Mouse (Mus musculus) gastrocnemius, adult 2 months (tissue): ENCODE measurements around the gene Gorab. TPM values are rescaled to one million over a fixed set of nuclear protein-coding genes. Genes with fewer than 3 reads are reported as not detected.

Source experiments
- DNase-seq: peaks from one replicate; pipeline ENCODE4 v3.0.0; 2022
- H3K27ac ChIP-seq: fragments of 200-600 bp; 2 replicates; pipeline ENCODE4 v1.8.1; 2022; ENCODE audit warnings: mild to moderate bottlenecking
- H3K4me3 ChIP-seq: fragments of 200-600 bp; 2 replicates; pipeline ENCODE4 v1.8.1; 2022; ENCODE audit warnings: mild to moderate bottlenecking, moderate library complexity
- CTCF ChIP-seq: fragments of 200-600 bp; IDR thresholded peaks from 2 replicates; pipeline ENCODE4 v1.8.1; 2022; ENCODE audit warnings: antibody characterized with exemption, mild to moderate bottlenecking, moderate library complexity
- intact Hi-C: fragments of 180-260 bp; cut with DNase I; formaldehyde crosslinking; loops from one replicate; pipeline ENCODE4 v1.15.1; 2025
- total RNA-seq, 2 experiments: library from RNA; stranded (reverse); gene quantifications; 2 replicates each; pipeline ENCODE4 v1.2.3; 2021

The Gorab gene
- total RNA-seq, 2 experiments from 2014 or later, result 1.2 to 3.2 TPM

- no peak overlapping the region for H3K4me3 ChIP-seq
- no peak for DNase-seq
- peak overlapping the region; percentile 40 for H3K27ac ChIP-seq
- intact Hi-C loops, result no loop called here
- TF ChIP-seq CTCF, result no peak
These were observed 22.9 kb downstream of the Gorab start for GRCm38 (mm10) chr1:163380591-163380990.

DNA sequence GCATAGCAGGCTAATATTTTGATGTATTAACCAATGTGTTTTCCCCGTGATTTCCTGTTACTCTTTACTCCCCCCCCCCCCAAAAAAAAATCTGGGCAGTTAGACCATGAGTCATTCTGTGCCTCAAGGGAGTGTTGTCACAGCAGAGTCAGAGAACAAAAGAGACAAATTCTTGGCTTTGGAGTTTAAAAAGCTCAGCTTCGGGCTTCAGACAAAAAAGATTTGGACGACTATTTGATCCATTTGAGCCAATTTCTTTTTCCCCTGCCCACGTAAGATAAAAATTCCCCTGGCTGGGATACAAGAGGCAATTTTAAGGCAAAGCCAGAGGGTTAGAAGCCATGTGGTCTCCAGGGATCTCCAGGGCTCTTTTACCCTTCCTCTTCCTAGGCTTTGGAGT is 23.4 kb downstream of the Gorab start:
- intact Hi-C loops, result no loop called here
- H3K27ac ChIP-seq, result peak overlapping the region; percentile 40
- no peak for DNase-seq
- H3K4me3 ChIP-seq, result no peak overlapping the region
- TF ChIP-seq CTCF, result no peak

- no peak overlapping the region for H3K27ac ChIP-seq
- DNase-seq, result no peak
- TF ChIP-seq CTCF, result no peak
- intact Hi-C loops, result no loop called here
- H3K4me3 ChIP-seq, result no peak overlapping the region
These were observed 25.5 kb downstream of the Gorab start for GRCm38 (mm10) chr1:163377924-163378323.

GRCm38 (mm10) chr1:163376818-163377581 is 26.5 kb downstream of the Gorab start:
- Histone ChIP-seq H3K27ac (no peak overlapping the region), H3K4me3 (no peak overlapping the region)
- no peak for DNase-seq
- TF ChIP-seq CTCF, result no peak
- intact Hi-C loops, result no loop called here

DNA sequence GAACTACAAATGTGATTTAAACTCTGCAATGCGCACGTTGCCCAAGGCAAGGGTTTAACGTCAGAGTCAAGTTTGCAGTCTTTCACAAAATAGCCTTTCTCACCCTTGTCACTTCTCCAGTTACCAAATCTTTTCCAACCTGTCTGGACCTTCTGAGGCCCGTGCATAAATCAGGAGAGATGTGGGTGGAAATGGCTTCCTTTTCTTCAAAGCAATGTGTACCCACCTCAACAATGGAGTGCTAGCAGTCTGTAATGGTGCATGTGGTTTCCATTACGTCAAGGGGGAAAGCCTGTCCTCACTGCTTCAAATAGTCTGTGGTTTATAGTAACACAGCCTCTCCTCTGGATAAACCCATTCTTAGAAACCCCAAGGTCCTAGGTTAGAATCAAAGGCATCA is 29.0 kb downstream of the Gorab start:
- DNase-seq, result no peak
- intact Hi-C loops, result no loop called here
- Histone ChIP-seq H3K27ac (no peak overlapping the region), H3K4me3 (no peak overlapping the region)
- TF ChIP-seq CTCF, result no peak

DNA sequence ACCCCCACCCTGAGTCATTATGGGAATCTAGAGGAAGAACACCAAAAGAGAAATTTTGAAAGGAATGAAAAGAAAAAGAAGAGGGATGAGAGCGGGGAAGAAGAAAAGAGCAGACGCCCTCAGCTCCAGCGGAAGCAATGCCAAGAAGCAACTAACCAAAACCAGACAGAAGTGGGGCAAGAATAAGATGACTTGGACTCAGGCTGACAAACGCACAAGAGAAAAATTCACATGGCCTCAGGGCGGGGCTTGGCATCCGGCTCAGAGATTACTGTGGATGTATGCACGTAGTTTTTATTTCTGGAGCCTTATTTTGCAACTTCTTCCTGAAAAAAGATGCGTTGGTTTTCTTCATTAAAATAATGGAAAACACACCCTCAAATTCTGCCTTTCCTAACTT is 41.3 kb downstream of the Gorab start:
- intact Hi-C loops, result no loop called here
- Histone ChIP-seq H3K27ac (peak overlapping the region; percentile 64), H3K4me3 (peak overlapping the region; percentile 21; the same call in 1 of the 2 replicates)
- TF ChIP-seq CTCF, result no peak
- DNase-seq, result peak; percentile 54

GRCm38 (mm10) chr1:163361376-163361775 is 42.1 kb downstream of the Gorab start:
- no peak for DNase-seq
- intact Hi-C loops, result no loop called here
- no peak for TF ChIP-seq CTCF
- Histone ChIP-seq H3K27ac (0 out of 2 replicates have a peak overlapping the region, but pooled peaks have one; percentile 16), H3K4me3 (no peak overlapping the region)

GRCm38 (mm10) chr1:163360796-163361195 is 42.7 kb downstream of the Gorab start:
- intact Hi-C loops, result no loop called here
- DNase-seq, result no peak
- Histone ChIP-seq H3K27ac (no peak overlapping the region), H3K4me3 (no peak overlapping the region)
- no peak for TF ChIP-seq CTCF

DNA sequence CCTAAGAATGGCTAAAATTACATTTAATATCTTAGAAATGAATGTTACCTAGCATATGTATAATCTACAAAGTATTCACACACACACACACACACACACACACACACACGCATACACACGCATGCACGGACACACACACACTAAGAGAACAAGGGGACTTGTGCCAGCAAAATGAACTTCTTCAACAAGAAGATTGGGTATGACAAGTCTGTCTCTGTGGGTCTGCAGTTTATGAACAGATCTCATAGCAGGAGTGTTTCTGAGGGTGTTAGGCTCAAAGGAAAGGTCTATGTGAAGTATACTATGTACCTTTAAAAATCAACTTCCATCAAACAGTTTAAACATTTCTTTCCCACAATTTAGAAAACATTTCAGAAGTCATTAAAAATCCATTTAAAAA is 43.9 kb downstream of the Gorab start:
- H3K27ac ChIP-seq, result no peak overlapping the region
- intact Hi-C loops, result no loop called here

DNA sequence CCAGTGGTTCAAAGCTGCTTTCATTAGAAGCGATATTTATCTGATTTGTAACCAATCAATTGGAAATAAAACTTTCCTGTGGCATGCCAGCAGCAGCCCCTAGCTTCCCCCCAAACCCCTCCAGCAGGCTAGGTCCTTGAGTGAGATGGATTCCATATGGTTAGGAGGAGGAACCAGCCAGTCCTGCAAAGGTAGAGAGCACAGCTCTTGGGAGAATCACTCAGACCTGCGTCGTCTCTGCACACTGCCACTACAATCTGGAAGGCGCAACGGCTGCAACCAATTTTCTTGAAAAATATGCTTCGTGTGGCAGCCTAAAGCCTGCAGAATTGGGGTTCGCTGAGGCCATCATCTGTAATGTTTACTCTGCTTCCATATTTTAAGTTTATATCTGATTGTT is 45.3 kb downstream of the Gorab start:
- intact Hi-C loops, result no loop called here
- Histone ChIP-seq H3K4me3 (no peak overlapping the region), H3K27ac (no peak overlapping the region)
- no peak for DNase-seq
- no peak for TF ChIP-seq CTCF

More for the DNA sequence above, 43.9 kb downstream of the Gorab start:
- H3K4me3 ChIP-seq, result no peak overlapping the region
- TF ChIP-seq CTCF, result no peak
- DNase-seq, result no peak

DNA sequence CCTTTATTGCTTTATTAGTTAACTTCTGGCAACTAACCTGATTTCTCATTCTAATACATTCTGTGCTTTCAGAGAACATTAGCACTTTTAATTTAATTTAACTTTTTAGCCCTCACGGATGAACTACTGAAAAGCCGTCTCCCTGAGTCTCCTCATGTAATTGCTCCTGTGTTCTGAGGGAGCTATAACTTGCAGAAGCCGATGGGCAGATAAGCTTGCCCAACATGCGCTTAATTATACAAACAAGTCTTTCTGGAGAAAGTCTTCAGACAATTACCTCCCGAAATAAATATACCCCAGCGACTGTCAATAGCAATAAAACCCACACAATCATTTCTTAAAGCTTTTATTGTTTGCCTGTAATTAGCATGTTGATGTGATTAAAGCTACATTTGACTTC is 45.7 kb downstream of the Gorab start:
- TF ChIP-seq CTCF, result no peak
- Histone ChIP-seq H3K4me3 (no peak overlapping the region), H3K27ac (no peak overlapping the region)
- intact Hi-C loops, result no loop called here
- DNase-seq, result no peak

DNA sequence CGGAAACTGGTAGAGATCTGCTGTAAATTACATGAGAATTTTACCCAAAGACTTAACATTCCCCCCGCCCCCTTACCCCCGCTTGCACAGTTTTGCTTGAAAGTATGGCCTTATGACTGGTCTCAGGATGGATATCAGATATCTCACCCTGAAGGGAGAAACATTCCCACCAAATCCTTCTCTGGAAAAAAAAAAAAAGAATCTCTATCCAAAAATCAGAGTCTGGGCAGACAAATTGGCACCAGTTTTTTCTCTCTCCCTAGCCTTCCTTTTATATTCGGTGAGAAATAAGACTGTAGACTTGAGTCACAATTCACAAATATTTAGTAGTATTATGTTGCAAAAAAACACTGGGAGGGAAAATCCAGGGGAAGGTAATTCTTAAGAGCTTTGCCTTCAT is 47.3 kb downstream of the Gorab start:
- H3K27ac ChIP-seq, result no peak overlapping the region
- no peak for TF ChIP-seq CTCF

DNA sequence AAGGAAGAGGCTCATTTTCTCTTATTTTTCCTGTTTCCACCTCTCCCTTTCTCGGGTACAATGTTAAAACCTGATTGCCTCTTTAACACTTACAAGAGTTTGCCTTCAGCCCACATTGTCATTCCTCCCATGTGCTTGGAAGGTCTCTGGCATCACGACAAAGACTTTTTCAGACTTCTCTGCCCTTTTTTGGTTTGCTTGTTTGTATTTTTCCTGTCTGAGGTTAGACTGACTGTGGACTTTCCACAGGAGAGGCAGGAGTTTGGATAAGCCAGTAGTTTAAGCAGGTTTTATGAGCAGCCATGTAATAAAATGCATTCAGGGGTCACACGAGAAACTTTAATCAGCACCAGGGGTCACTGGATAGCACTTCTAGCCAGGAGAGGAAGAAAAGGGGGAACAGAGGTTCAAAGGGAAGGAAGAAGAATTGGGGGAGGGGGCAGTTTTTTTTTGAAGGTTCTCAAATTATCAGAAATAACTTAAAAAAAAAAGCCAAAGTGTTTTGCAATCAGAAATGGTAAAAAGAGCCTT is 47.8 kb downstream of the Gorab start:
- no peak for TF ChIP-seq CTCF
- no peak for DNase-seq
- Histone ChIP-seq H3K27ac (no peak overlapping the region), H3K4me3 (no peak overlapping the region)
- intact Hi-C loops, result no loop called here

More for the DNA sequence above, 47.3 kb downstream of the Gorab start:
- H3K4me3 ChIP-seq, result no peak overlapping the region
- intact Hi-C loops, result no loop called here
- no peak for DNase-seq

- no peak for DNase-seq
- intact Hi-C loops, result no loop called here
- Histone ChIP-seq H3K27ac (no peak overlapping the region), H3K4me3 (no peak overlapping the region)
- TF ChIP-seq CTCF, result no peak
These were observed 52.5 kb downstream of the Gorab start for GRCm38 (mm10) chr1:163350988-163351387.
